Mouse (Mus musculus): ENCODE measurements around the gene Mfap4. TPM values are rescaled to one million over a fixed set of nuclear protein-coding genes. Genes with fewer than 3 reads are reported as not detected.

The Mfap4 gene
- polyA plus RNA-seq, 1 experiment from 2014 or later: 111 TPM

DNA sequence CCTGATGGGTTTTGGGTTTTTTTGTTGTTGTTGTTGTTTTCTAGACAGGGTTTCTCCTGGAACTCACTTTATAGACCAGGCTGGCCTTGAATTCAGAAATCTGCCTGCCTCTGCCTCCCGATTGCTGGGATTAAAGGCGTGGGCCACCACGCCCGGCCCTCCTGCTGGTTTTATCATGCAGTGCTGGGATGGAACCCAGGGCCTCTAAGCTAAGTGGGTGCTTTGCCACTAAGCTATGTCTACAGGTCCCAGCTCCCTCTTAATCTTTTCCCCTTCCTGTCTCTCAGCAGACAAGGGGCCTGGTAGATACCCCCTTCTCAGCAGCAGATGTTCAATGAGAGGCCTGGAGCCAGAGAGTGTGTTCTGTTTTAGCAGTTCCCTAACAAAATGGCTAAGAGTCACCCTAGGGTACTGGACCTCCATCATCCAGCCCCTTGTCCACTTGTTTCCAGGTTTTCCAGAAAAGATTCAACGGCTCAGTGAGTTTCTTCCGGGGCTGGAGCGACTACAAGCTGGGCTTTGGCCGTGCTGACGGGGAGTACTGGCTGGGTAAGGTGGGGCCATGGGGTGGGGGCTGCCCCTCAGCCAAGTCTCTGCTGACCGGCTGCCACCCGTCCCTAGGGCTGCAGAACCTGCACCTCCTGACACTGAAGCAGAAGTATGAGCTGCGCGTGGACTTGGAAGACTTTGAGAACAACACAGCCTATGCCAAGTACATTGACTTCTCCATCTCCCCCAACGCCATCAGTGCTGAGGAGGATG, 1.4 kb downstream of the Mfap4 start:
- peaks cover 10% of the 10 kb centered on the region; the same call in 1 of the 2 replicates for H3K36me3 ChIP-seq (ENCODE audit: control insufficient read depth, insufficient read depth, low read length)
- DNase-seq (ENCODE audit: low spot score) (no peak), ATAC-seq (ENCODE audit: low FRiP score) (no peak)
- H3K9ac ChIP-seq (ENCODE audit: low read depth, low read length): no peak overlapping the region
- WGBS: 90% methylated on average over 14 of the region's 14 CpGs
- no peaks in the 10 kb centered on the region for H3K9me3 ChIP-seq (ENCODE audit: control insufficient read depth, low read length)
- H3K27me3 ChIP-seq (ENCODE audit: control insufficient read depth, insufficient read depth, low read length): no peaks in the 10 kb centered on the region
- H3K4me3 ChIP-seq (ENCODE audit: low read depth, low read length): peak overlapping the region; percentile 28
- peak overlapping the region; percentile 97; the same call in 1 of the 2 replicates for H3K27ac ChIP-seq (ENCODE audit: low read depth, low read length)
- H3K4me1 ChIP-seq (replicated peaks; ENCODE audit: control insufficient read depth, insufficient read depth, low read length): peaks cover 6% of the 10 kb centered on the region; the same call in 1 of the 2 replicates
- peak overlapping the region; percentile 46 for H3K4me2 ChIP-seq (replicated peaks; ENCODE audit: low read depth, low read length)

DNA sequence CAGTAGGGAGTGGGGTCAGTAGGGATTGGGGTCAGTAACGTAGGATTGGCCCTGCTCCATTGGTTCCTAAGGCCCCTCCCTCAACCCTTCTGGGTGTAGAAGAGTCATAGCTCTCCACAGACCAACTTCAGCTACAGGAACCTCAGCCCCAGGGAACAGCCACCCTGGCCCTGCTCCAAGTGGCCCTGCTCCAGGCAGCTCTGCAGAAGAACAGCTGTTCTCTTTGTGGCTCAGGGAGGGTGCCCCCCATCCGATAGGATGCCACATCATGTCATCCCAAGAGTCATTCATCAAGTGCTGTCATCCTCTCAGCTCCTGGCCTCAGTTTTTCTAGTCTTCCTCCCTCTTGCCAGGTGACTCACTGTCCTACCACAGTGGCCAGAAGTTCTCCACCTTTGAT, 2.2 kb downstream of the Mfap4 start:
- Histone ChIP-seq H3K4me3 (ENCODE audit: low read depth, low read length) (no peak overlapping the region), H3K27me3 (ENCODE audit: control insufficient read depth, insufficient read depth, low read length) (no peaks in the 10 kb centered on the region), H3K9ac (ENCODE audit: low read depth, low read length) (no peak overlapping the region), H3K9me3 (ENCODE audit: control insufficient read depth, low read length) (no peaks in the 10 kb centered on the region), H3K4me2 (replicated peaks; ENCODE audit: low read depth, low read length) (no peak overlapping the region), H3K4me1 (replicated peaks; ENCODE audit: control insufficient read depth, insufficient read depth, low read length) (peaks cover 6% of the 10 kb centered on the region; the same call in 1 of the 2 replicates), H3K36me3 (ENCODE audit: control insufficient read depth, insufficient read depth, low read length) (peaks cover 10% of the 10 kb centered on the region; the same call in 1 of the 2 replicates), H3K27ac (ENCODE audit: low read depth, low read length) (no peak overlapping the region)
- ATAC-seq (ENCODE audit: low FRiP score): no peak
- WGBS: 50% methylated on average over 2 of the region's 2 CpGs
- no peak for DNase-seq (ENCODE audit: low spot score)

- no peak for ATAC-seq (ENCODE audit: low FRiP score)
- no peak overlapping the region; the same call in 1 of the 2 replicates for H3K4me2 ChIP-seq (replicated peaks; ENCODE audit: low read depth, low read length)
- no peak overlapping the region for H3K4me3 ChIP-seq (ENCODE audit: low read depth, low read length)
- peaks cover 8% of the 10 kb centered on the region; the same call in 1 of the 2 replicates for H3K4me1 ChIP-seq (replicated peaks; ENCODE audit: control insufficient read depth, insufficient read depth, low read length)
- peaks cover 10% of the 10 kb centered on the region; the same call in 1 of the 2 replicates for H3K36me3 ChIP-seq (ENCODE audit: control insufficient read depth, insufficient read depth, low read length)
- 92% methylated on average over 7 of the region's 7 CpGs for WGBS
- H3K27me3 ChIP-seq (ENCODE audit: control insufficient read depth, insufficient read depth, low read length): no peaks in the 10 kb centered on the region
- H3K9me3 ChIP-seq (ENCODE audit: control insufficient read depth, low read length): no peaks in the 10 kb centered on the region
- H3K9ac ChIP-seq (ENCODE audit: low read depth, low read length): no peak overlapping the region
- DNase-seq (ENCODE audit: low spot score): no peak
- no peak overlapping the region for H3K27ac ChIP-seq (ENCODE audit: low read depth, low read length)
Observed at GRCm38 (mm10) chr11:61487936-61488335, 2.7 kb downstream of the Mfap4 start.

DNA sequence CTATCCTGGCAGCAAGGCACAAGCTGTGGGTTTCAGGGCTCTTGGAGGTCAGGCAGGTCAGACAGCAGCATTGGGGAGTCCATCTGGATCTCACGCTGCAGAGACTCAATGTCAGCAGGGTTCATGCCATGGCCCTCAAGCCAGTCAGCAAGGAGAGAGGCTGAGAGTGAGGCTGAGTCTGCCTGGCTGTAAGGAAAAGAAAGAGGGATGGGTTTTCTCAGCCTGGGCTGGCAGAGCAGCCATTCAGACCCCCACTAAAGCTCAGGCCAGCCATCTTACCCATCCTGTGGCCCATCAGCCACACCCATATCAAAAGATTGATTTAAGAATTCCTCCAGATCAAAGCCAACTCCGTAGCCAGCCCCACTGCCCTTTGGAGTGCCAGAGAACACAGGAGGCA, 3.9 kb downstream of the Mfap4 start:
- Histone ChIP-seq H3K36me3 (ENCODE audit: control insufficient read depth, insufficient read depth, low read length) (peaks cover 10% of the 10 kb centered on the region; the same call in 1 of the 2 replicates), H3K27ac (ENCODE audit: low read depth, low read length) (no peak overlapping the region), H3K9me3 (ENCODE audit: control insufficient read depth, low read length) (no peaks in the 10 kb centered on the region), H3K4me3 (ENCODE audit: low read depth, low read length) (no peak overlapping the region), H3K27me3 (ENCODE audit: control insufficient read depth, insufficient read depth, low read length) (no peaks in the 10 kb centered on the region), H3K4me2 (replicated peaks; ENCODE audit: low read depth, low read length) (no peak overlapping the region), H3K4me1 (replicated peaks; ENCODE audit: control insufficient read depth, insufficient read depth, low read length) (peaks cover 9% of the 10 kb centered on the region; the same call in 1 of the 2 replicates), H3K9ac (ENCODE audit: low read depth, low read length) (no peak overlapping the region)
- DNase-seq (ENCODE audit: low spot score) (no peak), ATAC-seq (ENCODE audit: low FRiP score) (no peak)
- WGBS: 81% methylated on average over 2 of the region's 2 CpGs

- Histone ChIP-seq H3K36me3 (ENCODE audit: control insufficient read depth, insufficient read depth, low read length) (peaks cover 10% of the 10 kb centered on the region; the same call in 1 of the 2 replicates), H3K9ac (ENCODE audit: low read depth, low read length) (no peak overlapping the region), H3K27ac (ENCODE audit: low read depth, low read length) (no peak overlapping the region)
Observed at GRCm38 (mm10) chr11:61489874-61490273, 4.6 kb downstream of the Mfap4 start.

GRCm38 (mm10) chr11:61490944-61491520, 5.8 kb downstream of the Mfap4 start:
- Histone ChIP-seq H3K9ac (ENCODE audit: low read depth, low read length) (no peak overlapping the region), H3K27me3 (ENCODE audit: control insufficient read depth, insufficient read depth, low read length) (no peaks in the 10 kb centered on the region), H3K27ac (ENCODE audit: low read depth, low read length) (no peak overlapping the region), H3K4me3 (ENCODE audit: low read depth, low read length) (no peak overlapping the region), H3K4me2 (replicated peaks; ENCODE audit: low read depth, low read length) (no peak overlapping the region), H3K36me3 (ENCODE audit: control insufficient read depth, insufficient read depth, low read length) (peaks cover 10% of the 10 kb centered on the region; the same call in 1 of the 2 replicates), H3K9me3 (ENCODE audit: control insufficient read depth, low read length) (no peaks in the 10 kb centered on the region), H3K4me1 (replicated peaks; ENCODE audit: control insufficient read depth, insufficient read depth, low read length) (peaks cover 3% of the 10 kb centered on the region; the same call in 1 of the 2 replicates)
- WGBS: 93% methylated on average over 22 of the region's 22 CpGs
- ATAC-seq (ENCODE audit: low FRiP score) (no peak), DNase-seq (ENCODE audit: low spot score) (no peak)

More at GRCm38 (mm10) chr11:61489874-61490273, 4.6 kb downstream of the Mfap4 start:
- Histone ChIP-seq H3K4me3 (ENCODE audit: low read depth, low read length) (no peak overlapping the region), H3K4me2 (replicated peaks; ENCODE audit: low read depth, low read length) (no peak overlapping the region), H3K4me1 (replicated peaks; ENCODE audit: control insufficient read depth, insufficient read depth, low read length) (peaks cover 6% of the 10 kb centered on the region; the same call in 1 of the 2 replicates), H3K27me3 (ENCODE audit: control insufficient read depth, insufficient read depth, low read length) (no peaks in the 10 kb centered on the region), H3K9me3 (ENCODE audit: control insufficient read depth, low read length) (no peaks in the 10 kb centered on the region)
- no peak for DNase-seq (ENCODE audit: low spot score)
- 96% methylated on average over 8 of the region's 8 CpGs for WGBS
- ATAC-seq (ENCODE audit: low FRiP score): no peak

GRCm38 (mm10) chr11:61492749-61493401, 7.6 kb downstream of the Mfap4 start:
- WGBS: 74% methylated on average over 12 of the region's 12 CpGs

DNA sequence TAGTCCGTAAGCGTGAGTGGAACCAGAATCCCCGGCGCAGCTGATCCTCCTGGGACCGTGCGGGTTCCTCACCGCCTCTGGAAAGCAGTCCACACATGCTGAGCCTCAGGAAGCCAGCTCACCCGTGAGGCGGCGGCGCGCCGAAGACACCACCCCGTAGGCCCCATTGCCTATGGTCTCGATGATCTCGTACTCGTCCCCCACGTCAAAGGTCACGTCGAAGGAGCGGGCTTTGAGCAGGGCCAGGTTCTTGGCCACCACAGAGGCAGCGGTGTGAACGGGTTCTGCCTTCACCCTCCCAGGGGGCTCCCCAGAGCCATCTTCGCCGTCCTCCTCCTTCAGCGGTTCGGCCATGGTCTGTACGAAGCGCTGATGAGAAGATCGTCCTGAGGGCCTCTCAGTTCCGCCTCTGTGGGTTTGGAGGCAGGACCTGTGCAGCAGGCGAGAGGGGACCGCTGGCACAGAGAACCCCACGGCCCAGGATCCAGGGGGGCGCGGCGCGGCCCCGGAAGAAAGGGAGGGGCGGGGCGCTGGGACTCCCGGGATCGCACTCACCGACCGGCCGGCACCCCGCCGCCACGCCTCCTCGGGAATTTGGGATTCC, 8.4 kb downstream of the Mfap4 start:
- Histone ChIP-seq H3K9ac (ENCODE audit: low read depth, low read length) (peak overlapping the region; percentile 93), H3K27ac (ENCODE audit: low read depth, low read length) (peak overlapping the region; percentile 80), H3K36me3 (ENCODE audit: control insufficient read depth, insufficient read depth, low read length) (peaks cover 10% of the 10 kb centered on the region; the same call in 1 of the 2 replicates), H3K4me3 (ENCODE audit: low read depth, low read length) (peak overlapping the region; percentile 79), H3K27me3 (ENCODE audit: control insufficient read depth, insufficient read depth, low read length) (no peaks in the 10 kb centered on the region), H3K4me2 (replicated peaks; ENCODE audit: low read depth, low read length) (peak overlapping the region; percentile 81), H3K4me1 (replicated peaks; ENCODE audit: control insufficient read depth, insufficient read depth, low read length) (peaks cover 3% of the 10 kb centered on the region; the same call in 1 of the 2 replicates), H3K9me3 (ENCODE audit: control insufficient read depth, low read length) (no peaks in the 10 kb centered on the region)
- peak; percentile 62 for ATAC-seq (ENCODE audit: low FRiP score)
- DNase-seq (ENCODE audit: low spot score): no peak
- WGBS: under 1% methylated on average over 46 of the region's 50 CpGs

More at GRCm38 (mm10) chr11:61492749-61493401, 7.6 kb downstream of the Mfap4 start:
- Histone ChIP-seq H3K4me2 (replicated peaks; ENCODE audit: low read depth, low read length) (peak overlapping the region; percentile 81), H3K27ac (ENCODE audit: low read depth, low read length) (no peak overlapping the region), H3K9ac (ENCODE audit: low read depth, low read length) (peak overlapping the region; percentile 93), H3K4me3 (ENCODE audit: low read depth, low read length) (peak overlapping the region; percentile 79), H3K4me1 (replicated peaks; ENCODE audit: control insufficient read depth, insufficient read depth, low read length) (peaks cover 3% of the 10 kb centered on the region; the same call in 1 of the 2 replicates), H3K36me3 (ENCODE audit: control insufficient read depth, insufficient read depth, low read length) (peaks cover 10% of the 10 kb centered on the region; the same call in 1 of the 2 replicates), H3K9me3 (ENCODE audit: control insufficient read depth, low read length) (no peaks in the 10 kb centered on the region), H3K27me3 (ENCODE audit: control insufficient read depth, insufficient read depth, low read length) (no peaks in the 10 kb centered on the region)
- DNase-seq (ENCODE audit: low spot score) (no peak), ATAC-seq (ENCODE audit: low FRiP score) (no peak)

Data from hindbrain, embryonic 11.5 days (tissue).